Mouse (Mus musculus) CD4-positive, CD25-positive, alpha-beta regulatory T cell, adult 4 months (primary cell): Measurements from ENCODE around the gene 4933434E20Rik. TPM values are rescaled to one million over a fixed set of nuclear protein-coding genes. Genes with fewer than 3 reads are reported as not detected.

Experiments
- ATAC-seq: one replicate; pipeline ENCODE4 v1.8.0; 2017
- polyA plus RNA-seq, 2 experiments: library from polyadenylated mRNA; unstranded; fragments of 100-300 nt; shearing (Covaris generic); gene quantifications; one replicate each; pipeline ENCODE4 v1.2.1; 2017

4933434E20Rik gene
- 100 to 1,000 TPM; 371 to 424 TPM for polyA plus RNA-seq

DNA sequence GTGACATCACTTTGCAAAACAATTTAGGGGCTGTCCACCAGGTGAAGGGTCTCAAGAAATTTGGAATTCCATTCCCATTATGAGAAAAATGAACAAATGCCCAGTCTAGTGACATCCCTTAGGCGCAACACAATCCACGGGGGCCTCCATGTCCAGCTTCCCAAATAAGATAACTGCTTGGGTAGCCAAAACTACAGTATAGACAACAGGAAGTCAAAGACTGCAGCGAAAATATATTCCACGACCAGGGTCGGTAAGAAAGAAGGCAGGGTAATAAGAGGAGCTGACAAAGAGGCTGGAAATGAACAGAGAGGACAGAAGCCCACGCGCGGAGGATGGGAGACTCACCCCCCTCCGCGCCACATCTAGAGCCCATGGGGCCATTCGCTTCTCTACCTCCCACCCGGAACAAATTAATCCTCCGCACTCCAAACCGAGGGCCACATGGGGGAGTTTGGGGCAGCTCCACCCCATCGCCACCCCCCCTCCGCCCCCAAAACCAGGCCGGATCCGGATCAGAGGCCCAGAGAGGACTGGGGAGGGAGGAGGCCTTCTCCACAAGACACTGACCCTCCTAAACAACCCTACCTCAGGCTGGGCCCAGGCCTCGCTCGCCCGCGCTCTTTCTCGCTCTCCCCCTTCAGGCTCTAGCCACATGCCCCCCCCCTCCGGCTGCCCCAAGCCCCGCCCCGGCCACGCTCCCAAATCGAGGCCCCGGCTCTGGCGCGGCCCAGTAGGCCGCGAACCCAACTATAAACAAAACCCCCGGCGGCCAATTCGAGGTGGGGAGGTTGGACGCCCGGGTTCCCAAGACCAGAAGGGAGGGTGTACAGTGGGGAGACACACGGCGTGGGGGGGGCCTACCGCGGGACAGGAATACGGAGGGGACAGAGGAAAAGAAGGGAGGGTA lies at the start of gene 4933434E20Rik:
TSS of gene 4933434E20Rik (plus strand) at position 196 of the 910 bp plus-strand sequence.
- peak; percentile 33 for ATAC-seq

DNA sequence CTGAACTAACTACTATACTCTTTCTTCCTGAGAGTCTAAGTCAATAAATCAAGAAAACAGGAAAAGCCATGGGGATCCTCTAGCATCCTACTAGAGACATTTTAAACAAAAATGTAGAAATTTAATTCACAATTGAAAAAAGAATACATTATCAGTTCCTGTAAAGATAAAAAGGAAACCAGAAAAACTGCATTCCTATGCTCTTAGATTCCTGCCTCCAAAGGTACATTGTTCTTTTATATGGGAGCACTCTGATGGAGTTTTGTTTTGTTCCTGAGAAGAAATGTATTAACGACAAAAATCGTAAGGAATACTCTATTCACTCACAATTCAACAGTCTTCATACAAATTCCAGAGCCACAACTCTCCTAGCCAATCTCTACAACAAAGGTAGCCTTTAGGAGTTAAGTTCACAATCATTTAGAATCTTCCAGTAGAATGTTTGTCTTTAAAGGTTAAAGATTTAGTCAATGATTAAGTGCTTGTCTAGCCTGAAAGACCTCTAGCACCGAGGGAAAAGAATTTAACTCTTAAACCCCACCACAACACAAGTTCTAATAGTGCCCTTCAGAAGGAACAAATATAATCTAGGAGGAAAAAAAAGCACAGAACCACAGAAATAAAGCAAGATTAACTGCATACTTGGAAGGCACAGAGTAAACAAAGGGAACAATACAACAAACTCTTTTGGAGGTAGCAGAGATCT lies 47.2 kb upstream of the 4933434E20Rik start:
- no peak for ATAC-seq

GRCm38 (mm10) chr3:90010291-90010690 lies 41.1 kb upstream of the 4933434E20Rik start:
- no peak for ATAC-seq

DNA sequence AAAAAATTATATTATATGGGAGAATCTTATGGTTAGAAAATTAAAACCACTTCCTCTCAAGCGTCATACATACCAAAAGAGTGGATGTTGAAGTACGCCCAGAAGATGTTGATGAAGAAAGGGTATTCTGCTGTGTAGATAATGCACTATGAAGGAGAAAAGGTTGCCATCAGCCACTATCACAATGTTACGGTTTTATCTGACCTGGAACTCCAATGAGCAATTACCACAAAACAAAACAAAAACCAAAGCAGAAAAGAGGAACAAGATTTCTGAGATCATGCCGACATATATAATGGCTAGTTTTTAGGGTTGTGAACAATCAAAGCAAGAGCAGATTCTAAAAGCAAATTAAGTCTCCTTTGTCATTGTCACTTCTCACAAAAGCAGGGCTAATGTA lies 34.8 kb upstream of the 4933434E20Rik start:
- no peak for ATAC-seq

DNA sequence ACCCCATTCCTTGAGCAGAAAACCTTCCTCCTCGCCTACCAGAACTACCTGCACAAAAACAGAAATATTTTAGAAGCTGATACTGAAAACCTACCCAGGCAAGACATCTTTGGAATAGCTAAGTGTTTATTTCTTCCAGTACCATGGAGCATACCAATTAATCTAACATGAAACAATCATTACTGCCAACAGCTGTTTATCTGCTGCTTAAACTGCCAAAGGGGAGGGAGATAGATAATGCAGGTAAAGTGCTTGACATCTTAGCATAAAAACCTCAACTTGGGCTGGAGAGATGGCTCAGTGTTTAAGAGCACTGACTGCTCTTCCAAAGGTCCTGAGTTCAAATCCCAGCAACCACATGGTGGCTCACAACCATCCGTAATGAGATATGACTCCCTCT lies 16.8 kb upstream of the 4933434E20Rik start:
- no peak for ATAC-seq

DNA sequence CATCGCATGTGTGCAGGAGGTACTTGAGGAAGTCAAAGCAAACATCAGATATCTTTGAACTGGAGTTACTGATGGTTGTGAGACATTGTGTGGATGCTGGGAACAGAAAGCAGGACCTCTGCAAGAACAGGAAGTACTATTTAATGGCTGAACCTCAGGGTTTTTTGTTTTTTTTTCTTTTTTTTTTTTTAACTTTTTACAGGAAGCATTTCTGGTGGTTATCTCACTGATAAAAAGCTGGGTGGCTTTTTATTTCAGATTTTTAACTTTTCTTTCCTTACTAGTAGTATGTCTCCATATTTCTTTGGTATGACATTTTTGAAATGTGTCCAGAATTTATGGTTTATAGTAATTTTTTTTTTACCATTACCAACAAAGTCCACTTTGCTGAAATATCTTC lies 15.2 kb upstream of the 4933434E20Rik start:
- ATAC-seq: no peak

DNA sequence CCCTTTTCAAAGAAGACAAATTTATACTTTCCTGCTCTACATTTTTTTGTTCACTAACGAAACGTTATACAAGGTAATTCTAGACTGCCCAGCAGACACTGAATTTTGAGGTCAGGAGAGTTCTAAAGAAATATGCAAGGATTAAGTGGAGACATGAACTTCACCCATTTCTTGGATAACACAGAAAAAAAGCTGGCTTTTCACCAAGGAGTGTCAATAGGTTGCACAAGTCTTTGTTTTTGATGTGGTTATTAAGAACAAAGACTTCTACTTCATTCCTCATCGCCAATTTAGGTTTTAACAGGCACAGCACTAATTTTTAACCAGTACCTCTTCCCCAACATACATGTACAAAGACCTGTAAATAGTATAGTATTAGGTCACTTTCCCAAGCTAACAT lies 1.7 kb upstream of the 4933434E20Rik start:
- ATAC-seq: no peak

DNA sequence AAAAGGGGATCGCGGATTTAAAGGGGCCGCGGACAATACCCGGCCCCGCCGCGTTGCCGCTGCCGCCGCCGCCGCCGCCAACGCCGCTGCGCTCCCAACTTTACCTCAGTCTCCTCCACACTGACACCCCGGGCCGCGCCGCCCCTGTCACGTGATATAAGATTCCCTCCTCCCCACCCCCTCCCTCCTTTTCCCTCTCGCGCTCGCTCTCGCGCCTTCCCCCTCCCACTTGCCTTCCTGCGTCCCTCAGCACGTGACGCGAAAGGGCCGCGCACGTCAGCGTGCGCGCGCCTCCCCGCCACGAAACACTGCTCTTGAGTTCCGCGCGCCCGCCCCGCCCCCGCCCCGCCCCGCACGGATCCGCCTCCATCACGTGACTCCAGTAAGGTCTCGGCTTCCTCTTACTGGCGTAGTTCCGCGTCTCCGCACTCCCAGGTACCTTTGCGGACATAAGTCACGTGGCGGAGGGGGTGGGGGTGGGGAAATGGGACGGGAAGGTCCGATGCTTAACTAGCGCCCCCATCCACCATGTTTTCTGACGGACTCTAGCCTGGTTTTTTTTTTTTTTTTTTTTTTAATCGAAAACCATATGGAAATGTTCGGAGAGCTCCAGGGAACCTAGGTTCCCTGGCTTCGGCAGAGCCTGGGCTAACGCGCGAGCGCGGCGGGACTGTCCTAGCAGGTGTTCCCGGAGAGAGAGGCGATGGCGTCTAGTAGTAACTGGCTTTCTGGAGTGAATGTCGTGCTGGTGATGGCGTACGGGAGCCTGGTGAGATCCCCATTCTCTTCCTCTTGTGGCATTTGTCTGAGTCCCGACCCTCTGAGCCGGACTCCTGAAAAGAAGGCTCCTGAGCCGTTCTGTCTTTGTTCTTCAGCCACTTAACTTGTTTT lies 1.2 kb downstream of the 4933434E20Rik start, which contains the start of gene Ubap2l:
TSS of gene Ubap2l (minus strand) at position 278 of the 891 bp plus-strand sequence.
- peak; percentile 85 for ATAC-seq

DNA sequence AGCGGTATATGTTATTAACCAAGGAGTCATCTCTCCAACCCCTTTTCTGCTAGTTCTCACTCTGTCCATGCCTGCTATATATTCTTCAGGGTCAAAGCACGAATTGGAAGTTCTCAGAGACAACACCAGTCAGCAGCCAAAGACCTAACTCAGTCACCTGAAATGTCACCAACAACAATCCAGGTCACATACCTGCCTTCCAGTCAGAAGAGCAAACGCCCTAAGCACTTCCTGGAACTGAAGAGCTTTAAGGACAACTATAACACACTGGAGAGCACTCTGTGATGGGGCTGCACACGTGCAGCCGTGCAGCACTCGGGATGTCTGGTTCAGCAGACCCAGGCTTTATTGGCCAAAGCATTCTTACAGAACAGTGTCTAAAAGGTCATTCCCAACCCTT lies 10.1 kb downstream of the 4933434E20Rik start:
- ATAC-seq: no peak

- ATAC-seq: no peak
These were observed 11.1 kb downstream of the 4933434E20Rik start for GRCm38 (mm10) chr3:90062539-90062938.

DNA sequence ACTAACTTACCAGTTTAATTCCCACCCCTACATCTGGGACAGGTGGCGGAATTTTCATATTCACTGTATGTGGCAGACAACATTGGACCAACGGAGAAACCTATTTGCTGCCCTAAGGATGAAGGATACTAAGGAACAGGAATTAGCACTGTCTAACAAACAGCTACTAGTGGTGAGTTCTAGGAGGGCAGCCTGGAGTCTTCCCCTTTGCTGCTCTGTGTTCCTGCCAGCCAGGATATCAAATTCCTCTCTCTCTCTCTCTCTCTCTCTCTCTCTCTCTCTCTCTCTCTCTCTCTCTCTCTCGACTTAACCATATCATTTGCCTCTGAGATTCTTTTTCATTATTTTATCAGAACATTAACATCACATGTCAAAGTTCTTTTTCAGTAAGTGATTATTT lies 12.9 kb downstream of the 4933434E20Rik start:
- ATAC-seq: no peak

DNA sequence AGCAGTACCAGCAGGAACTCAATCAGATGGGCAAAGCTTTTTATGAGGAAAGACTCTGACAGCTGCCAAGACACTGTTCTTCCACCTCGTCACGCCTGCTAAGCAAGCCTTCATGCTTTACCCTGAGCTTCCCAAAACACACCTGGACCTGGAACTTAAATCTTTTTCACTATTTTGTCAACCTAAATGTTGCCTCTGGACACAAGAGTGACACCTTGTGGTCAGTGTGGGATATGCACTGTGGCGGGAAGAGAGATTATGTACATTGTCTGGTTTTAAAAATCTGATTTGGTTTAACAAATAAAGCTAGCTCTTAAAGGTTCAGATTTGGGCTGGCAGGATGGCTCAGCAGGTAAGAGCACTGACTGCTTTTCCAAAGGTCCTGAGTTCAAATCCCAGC lies 14.1 kb downstream of the 4933434E20Rik start:
- ATAC-seq: no peak

DNA sequence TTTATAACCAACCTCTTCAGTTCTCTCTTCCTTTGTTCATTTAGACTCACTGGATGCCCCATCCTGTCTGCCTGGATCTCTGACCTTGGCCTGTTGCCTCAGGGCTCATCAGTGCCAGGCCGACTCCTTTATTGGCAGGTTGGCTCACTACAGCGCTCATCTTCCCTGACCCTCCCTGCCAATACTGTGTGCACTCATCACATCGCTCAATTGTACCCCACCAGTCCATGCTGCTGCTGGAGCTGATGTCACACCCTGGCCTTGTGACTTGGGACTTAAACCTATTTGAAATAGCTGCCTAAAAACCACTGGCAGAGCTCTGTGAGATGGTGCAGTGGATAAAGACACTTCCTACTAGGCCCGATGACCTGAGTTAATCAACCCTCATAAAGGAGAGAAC lies 16.4 kb downstream of the 4933434E20Rik start:
- ATAC-seq: no peak

- no peak for ATAC-seq
These were observed 18.3 kb downstream of the 4933434E20Rik start for GRCm38 (mm10) chr3:90069688-90070087.

GRCm38 (mm10) chr3:90072294-90072693 lies 20.9 kb downstream of the 4933434E20Rik start, which contains the start of gene Tpm3:
Gene Tpm3 (plus strand): TSS chr3:90072649.
- ATAC-seq: no peak

GRCm38 (mm10) chr3:90076921-90077716 lies 25.7 kb downstream of the 4933434E20Rik start:
- ATAC-seq: no peak

- no peak for ATAC-seq
These were observed 26.8 kb downstream of the 4933434E20Rik start for GRCm38 (mm10) chr3:90078224-90078623.

GRCm38 (mm10) chr3:90079133-90079762 lies 27.8 kb downstream of the 4933434E20Rik start:
- peak; percentile 64 for ATAC-seq

DNA sequence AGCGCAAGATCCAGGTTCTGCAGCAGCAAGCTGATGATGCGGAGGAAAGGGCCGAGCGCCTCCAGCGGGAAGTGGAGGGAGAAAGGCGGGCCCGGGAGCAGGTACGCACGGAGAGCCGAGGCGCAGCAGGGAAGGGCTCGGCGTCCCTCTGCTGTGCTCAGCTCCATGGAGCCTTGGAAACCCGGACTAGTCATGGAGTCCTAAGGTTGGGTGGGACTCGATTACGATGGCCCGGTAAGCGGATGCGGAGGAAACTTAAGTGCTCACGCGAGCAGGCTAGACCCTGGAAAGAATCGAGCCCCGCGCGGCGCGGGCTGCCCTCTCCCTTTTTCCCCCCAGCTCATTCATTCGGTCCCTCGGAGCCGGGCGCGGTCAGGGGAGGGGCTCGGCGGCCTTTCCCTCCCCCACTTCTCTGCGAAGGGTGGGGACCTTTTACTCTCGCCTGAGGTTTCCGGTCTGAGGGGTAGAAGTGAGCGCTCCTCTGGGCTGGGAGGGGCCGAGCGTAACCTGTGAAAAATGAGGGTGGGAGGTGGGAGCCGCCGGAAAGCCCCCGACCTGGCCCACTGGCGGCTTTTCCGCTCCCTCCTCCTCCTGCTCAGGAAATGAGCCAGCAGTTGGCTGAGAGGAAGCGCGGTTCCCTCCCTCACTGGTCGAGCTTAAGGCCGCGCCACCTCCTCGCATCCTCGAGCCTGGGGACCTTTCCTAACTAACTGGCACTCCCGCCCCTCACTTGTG lies 28.5 kb downstream of the 4933434E20Rik start:
- ATAC-seq: peak; percentile 73

DNA sequence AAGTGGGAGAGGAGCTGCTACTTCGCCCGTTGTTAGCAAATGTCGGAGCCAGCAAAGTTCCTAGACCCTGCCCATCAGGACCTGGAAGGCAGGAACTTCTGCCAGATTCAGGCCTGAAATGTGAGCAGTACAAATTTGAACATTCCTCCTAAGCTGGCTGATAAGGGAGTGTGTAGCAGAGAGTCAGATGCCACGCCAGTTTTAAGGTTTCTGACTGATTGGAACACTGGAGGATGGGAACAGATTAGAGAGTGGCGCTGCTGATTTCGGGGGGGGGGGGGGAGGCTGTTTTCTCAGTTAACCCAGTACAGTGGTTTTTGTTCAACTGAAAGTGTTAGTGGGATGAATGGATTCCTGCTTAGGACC lies 29.0 kb downstream of the 4933434E20Rik start:
- no peak for ATAC-seq
